Mouse (Mus musculus) lung, adult 2 months (tissue): ENCODE measurements around the gene Cdh23. TPM values are rescaled to one million over a fixed set of nuclear protein-coding genes. Genes with fewer than 3 reads are reported as not detected.

Source experiments
- DNase-seq: peaks from one replicate; pipeline ENCODE4 v3.0.0; 2022
- H3K4me1 ChIP-seq: fragments of 200-500 bp; 2 replicates; pipeline ENCODE4 v1.6.1; 2011; ENCODE audit warnings: low read length; ENCODE audit not compliant: control insufficient read depth, insufficient read depth
- H3K4me3 ChIP-seq: fragments of 200-500 bp; replicated peaks from 2 replicates; pipeline ENCODE3; 2011; ENCODE audit warnings: low read depth, mild to moderate bottlenecking, control low read depth, low read length; ENCODE audit errors: extremely low read depth
- CTCF ChIP-seq: fragments of 200-500 bp; IDR thresholded peaks from 2 replicates; pipeline ENCODE4 v1.5.1; 2011; ENCODE audit warnings: mild to moderate bottlenecking, low read length, control low read depth; ENCODE audit not compliant: insufficient read depth
- POLR2A ChIP-seq: fragments of 200-500 bp; IDR thresholded peaks from 2 replicates; pipeline ENCODE4 v1.6.1; 2011; ENCODE audit warnings: low read depth, mild to moderate bottlenecking, control low read depth, low read length, borderline replicate concordance; ENCODE audit errors: extremely low read depth
- WGBS: fragments of 180-500 bp; shearing (Covaris S2); methylation state at CpG from one replicate; pipeline ENCODE4 v1.1.7; 2018; 5-methylcytosine and 5-hydroxymethylcytosine counted together
- polyA plus RNA-seq: library from polyadenylated mRNA; depleted of rRNA; stranded (reverse); fragments of >200 nt; gene quantifications from 2 replicates; pipeline ENCODE4 v1.2.3, GENCODE M21; 2012

Gene Cdh23
- polyA plus RNA-seq, 1 experiment = 0.78 TPM

DNA sequence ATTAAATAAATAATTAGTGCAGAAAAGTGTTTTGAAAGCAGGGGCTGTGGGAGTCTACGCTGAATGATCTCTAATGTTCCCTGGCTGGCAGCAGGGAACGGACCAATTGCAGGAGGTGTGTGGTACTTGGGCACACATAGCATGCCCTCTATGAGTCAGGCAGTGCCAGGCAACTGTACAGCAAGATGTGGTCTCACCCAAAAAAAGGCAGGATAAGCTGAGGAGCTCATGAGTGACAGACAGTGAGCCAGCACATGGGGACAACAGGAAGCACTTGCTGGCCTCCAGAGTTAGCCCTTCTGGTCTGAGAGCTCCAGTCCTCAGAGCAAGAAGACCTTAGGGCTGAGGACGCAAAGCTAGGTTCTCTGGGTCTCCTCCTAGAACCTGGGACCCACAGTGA, 121.4 kb downstream of the Cdh23 start:
- no peak overlapping the region for H3K4me3 ChIP-seq
- no peak for TF ChIP-seq CTCF
- TF ChIP-seq POLR2A = no peak
- H3K4me1 ChIP-seq = no peaks in the 10 kb centered on the region
- WGBS = 89% methylated on average over 3 of the region's 3 CpGs
- no peak for DNase-seq

DNA sequence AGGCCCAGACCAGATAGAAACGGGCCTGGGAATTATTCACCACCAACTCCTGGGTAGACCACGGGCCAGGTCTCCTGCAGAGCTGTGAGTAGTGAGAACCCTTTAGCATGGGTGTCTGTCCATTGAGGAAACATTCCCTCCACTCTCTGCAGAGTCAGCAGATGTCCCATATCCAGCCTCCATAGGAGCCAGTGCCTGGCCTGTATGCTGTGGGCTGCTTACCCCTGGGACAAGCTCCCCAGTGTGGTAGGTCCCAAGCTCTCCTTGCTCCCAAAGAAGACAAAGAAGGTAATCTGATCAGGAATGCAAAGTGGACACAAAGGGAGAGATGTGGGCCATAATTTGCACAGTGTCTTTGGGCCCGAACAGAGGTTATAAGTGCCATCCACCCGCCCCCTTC, 124.8 kb downstream of the Cdh23 start:
- no peak overlapping the region for H3K4me3 ChIP-seq
- 74% methylated on average over 4 of the region's 4 CpGs for WGBS
- DNase-seq = no peak
- H3K4me1 ChIP-seq = no peaks in the 10 kb centered on the region
- TF ChIP-seq CTCF (no peak), POLR2A (no peak)

DNA sequence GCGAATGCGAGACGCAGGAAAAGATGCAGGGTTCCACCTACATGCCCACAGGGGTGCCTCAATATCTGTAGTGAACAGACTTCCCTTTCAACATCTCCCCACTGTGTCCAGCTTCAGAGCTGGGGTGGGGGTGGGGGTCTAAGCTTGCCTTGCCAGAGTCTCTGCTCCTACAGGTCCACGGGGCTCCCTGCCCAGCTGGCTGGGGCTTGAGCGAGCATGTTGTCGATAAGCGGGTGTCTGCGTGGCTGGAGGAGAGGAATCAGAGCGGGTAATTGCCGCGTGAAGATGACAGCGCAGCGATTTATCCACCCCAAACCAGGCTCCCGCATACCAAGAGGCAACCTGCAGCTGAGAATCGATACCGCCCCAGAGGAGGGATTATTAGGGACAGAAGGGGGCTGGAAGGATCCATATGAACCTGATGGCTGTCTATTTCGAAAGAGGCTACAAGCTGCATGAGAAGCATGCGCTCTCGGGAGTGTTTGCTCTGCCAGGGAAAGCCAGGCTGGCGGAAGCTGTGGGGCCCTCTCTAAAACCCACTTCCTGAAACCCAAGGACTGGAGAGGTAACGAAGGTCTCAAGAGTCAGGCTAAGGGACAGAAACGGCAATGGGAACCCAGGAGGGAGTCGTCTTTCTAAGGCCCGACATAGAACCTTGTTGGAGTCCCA, 129.8 kb downstream of the Cdh23 start:
- Histone ChIP-seq H3K4me3 (no peak overlapping the region), H3K4me1 (no peaks in the 10 kb centered on the region)
- TF ChIP-seq POLR2A (no peak), CTCF (no peak)
- no peak for DNase-seq
- WGBS = 41% methylated on average over 24 of the region's 24 CpGs

DNA sequence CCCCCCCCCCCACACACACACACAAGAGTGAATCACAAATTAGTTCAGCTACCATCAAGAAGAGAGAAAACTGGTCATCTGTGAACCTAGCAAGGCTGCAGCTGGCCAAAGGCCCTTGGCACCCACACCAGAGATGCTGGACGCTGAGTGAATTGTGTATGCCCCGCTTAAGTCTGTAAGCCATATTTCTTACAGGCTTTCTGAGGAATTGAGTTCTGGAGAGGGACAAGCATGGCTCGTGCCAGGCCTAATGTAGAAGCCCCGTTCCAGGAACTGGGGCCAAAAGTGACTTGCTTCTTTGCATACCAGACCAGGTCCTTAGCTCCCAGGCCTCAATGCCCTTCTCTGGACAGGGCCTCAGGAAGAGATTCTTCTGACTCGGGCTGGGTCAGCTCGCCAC, 132.2 kb downstream of the Cdh23 start:
- no peak for TF ChIP-seq CTCF
- no peak for TF ChIP-seq POLR2A

DNA sequence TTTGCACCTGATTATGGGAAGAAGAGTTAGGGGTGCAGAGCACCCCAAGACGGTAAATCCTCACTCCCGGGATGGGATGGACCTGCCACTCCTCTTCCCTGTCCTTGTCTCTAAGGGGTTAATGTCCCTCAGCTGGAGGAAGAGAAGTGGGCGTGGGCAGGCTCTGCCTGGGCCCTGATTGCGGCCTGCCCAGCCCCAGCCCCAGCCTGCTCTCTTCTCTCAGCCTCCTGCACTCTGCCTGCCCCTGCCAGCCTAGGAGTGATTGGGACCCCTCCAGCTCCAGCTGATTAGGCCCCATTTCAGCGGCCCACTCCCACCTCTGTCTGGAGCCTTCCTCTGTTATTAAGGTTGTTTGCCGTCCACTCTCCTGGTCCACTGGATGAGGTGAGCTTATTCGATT, 133.3 kb downstream of the Cdh23 start:
- H3K4me3 ChIP-seq = no peak overlapping the region
- no peak for DNase-seq
- no peaks in the 10 kb centered on the region for H3K4me1 ChIP-seq
- WGBS = 46% methylated on average over 7 of the region's 7 CpGs
- TF ChIP-seq CTCF = no peak
- no peak for TF ChIP-seq POLR2A

More for the DNA sequence above, 132.2 kb downstream of the Cdh23 start:
- 73% methylated on average over 6 of the region's 6 CpGs for WGBS
- DNase-seq = no peak
- no peak overlapping the region for H3K4me3 ChIP-seq
- H3K4me1 ChIP-seq = no peaks in the 10 kb centered on the region

DNA sequence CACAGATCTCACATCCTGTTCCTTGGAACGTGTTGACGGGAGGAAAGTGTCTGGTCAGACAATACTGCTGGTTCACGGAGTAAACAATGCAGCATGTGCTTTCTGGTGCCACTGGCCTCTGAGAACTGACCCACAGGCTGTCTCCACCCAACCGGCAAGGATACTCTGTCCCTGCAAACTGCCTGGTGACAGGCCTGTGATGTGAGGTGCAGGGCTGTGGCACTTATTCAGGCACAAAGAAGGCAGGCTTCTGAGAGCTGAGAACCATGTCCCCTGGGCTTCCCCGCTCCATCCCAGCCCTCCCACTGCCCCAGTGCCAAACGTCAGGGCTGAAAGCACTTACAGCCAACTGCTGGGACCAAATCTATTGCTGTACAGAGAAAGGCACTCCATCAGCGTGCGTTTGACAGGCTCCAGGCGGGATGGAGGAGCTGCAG, 137.8 kb downstream of the Cdh23 start:
- no peaks in the 10 kb centered on the region for H3K4me1 ChIP-seq
- H3K4me3 ChIP-seq = no peak overlapping the region
- no peak for TF ChIP-seq POLR2A
- TF ChIP-seq CTCF = no peak
- WGBS = 30% methylated on average over 9 of the region's 9 CpGs
- no peak for DNase-seq

DNA sequence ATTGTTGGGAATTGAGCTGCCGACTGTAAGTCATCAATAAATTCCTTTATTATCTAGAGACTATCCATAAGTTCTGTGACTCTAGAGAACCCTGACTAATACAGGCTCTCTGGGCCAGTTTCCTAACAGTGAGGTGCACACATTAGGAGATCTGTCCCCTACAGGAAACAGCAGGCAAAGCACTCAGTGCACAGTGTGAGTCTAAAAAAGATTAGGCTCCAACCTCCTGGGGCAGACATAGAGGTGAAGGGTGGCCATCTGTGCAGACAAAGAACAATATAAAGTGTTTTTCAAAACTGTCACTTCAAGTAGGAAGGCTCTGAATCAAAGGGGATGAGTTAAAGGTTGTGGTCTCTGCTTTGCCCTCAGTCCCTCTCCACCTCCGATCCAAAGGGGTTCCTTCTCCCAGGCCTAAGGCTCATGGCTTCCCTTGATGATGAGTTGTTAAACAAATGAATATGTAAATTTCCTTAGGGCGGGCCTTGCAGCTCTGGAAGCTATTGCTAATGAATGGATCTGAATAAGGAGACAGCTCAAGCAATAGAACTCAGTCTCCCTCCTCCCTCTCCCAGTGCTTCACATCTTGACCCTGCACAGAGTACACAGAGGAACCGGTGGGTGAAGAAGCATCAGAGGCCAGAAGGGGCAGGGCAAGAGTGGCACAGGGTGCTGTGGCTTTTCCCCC, 143.2 kb downstream of the Cdh23 start:
- Histone ChIP-seq H3K4me3 (no peak overlapping the region), H3K4me1 (no peaks in the 10 kb centered on the region)
- TF ChIP-seq POLR2A (no peak), CTCF (no peak)
- no peak for DNase-seq
- 55% methylated on average over 4 of the region's 4 CpGs for WGBS

DNA sequence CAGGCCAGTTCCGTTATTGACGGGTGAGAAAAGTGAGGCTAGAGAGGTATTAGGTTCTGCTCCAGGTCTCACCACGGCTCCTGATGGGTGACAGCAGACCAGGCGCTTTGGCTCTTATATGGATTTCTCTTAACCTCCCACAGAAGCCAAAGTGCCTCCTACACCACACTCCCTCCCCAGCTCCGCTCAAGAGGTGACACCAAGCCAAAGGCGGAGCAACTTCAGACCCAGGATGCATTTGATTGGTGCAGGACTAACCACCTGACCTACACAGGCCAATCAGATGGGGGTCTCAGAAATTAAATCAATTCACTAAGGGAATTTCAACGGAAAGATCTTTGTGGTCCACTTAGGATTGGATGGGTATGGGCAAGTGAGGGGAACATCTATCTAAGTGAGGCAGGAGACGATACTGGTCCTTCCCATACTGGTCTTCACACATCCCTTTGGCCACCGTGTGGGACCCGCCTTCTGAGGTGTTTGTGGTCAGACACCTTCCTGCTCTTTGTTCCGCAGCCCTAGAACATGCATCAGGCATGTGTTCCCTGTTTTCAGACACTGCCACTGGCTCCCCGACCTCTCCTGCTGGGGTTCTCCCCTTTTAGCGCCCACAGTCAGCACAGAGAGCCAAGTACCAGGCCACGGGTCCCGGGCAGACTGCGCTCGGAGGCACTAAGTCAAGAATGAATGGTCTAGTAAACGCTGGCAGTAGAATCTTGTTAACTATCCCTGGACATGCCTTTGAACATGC, 157.0 kb downstream of the Cdh23 start:
- no peaks in the 10 kb centered on the region for H3K4me1 ChIP-seq
- TF ChIP-seq CTCF (no peak), POLR2A (no peak)
- no peak for DNase-seq
- no peak overlapping the region for H3K4me3 ChIP-seq
- WGBS = 71% methylated on average over 18 of the region's 18 CpGs

DNA sequence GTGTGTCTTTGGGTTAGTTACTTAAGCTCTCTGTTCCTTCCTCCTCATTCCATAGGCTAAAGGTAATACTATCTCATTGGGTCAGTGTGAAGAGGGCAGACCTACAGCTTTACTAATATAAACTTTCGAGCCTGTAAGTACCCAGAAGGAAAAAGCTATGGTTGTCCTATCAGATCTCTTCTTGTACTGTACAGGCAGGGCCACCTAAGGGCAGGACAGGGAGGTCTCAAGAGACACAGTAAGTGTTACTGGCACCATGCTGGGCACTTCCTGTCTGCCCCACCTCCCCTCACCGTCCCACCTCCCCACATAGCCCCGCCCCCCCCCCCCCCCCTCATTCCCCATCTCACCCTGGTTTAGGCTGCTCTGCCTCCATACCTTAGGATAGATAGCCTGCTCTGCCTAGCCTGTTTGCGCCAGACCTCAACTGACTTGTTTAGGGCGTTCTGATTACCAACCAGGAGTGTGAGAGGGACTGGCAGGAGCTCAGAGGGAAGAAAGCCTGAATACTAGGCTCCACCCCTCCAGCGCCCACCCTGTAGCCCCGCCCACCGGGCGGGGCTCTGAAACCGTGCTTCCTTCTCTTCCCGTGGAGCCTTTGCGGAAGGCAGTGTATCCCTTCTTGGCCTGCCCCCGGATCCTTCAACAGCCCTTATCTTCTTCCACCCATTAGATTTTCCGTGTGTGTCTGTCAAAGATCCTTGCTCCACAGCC, 160.0 kb downstream of the Cdh23 start:
- no peak for TF ChIP-seq POLR2A

More for the DNA sequence above, 160.0 kb downstream of the Cdh23 start:
- WGBS = 9% methylated on average over 14 of the region's 14 CpGs
- Histone ChIP-seq H3K4me1 (no peaks in the 10 kb centered on the region), H3K4me3 (no peak overlapping the region)
- no peak for DNase-seq
